Mouse (Mus musculus): ENCODE measurements at regions not wholly inside any gene's neighbourhood (a gene's known extent, or its start where the extent isn't known, plus 50 kb on each side); places are given as distances from the start of the nearest gene placed in this dataset.

GRCm38 (mm10) chr13:90280976-90281375 lies 191.6 kb upstream of the Xrcc4 start:
- no peak for TF ChIP-seq MAX (IDR thresholded peaks at IDR 0.05)
- no peak for TF ChIP-seq CEBPB (IDR thresholded peaks at IDR 0.05; ENCODE audit: low read depth)
- no peak for TF ChIP-seq MYOG (IDR thresholded peaks at IDR 0.05; ENCODE audit: control insufficient read depth, extremely low read depth, insufficient read length)
- TF ChIP-seq CTCF (IDR thresholded peaks at IDR 0.05; ENCODE audit: control insufficient read depth, insufficient read depth, insufficient read length): no peak
- TF ChIP-seq MYOD1 (IDR thresholded peaks at IDR 0.05; ENCODE audit: control insufficient read depth, insufficient read length, low read depth): no peak
- no peak for TF ChIP-seq USF1 (IDR thresholded peaks at IDR 0.05; ENCODE audit: low read depth)
- no peak for TF ChIP-seq FOSL1 (IDR thresholded peaks at IDR 0.05; ENCODE audit: insufficient read depth, low read length, poor library complexity, severe bottlenecking)
- Histone ChIP-seq H3K27me3 (ENCODE audit: control insufficient read depth, insufficient read depth, insufficient read length) (no peaks in the 10 kb centered on the region), H3K79me2 (ENCODE audit: control insufficient read depth, insufficient read depth) (no peaks in the 10 kb centered on the region), H3K4me3 (ENCODE audit: insufficient read depth, poor library complexity, severe bottlenecking) (no peak overlapping the region), H3K79me3 (ENCODE audit: low read depth) (no peaks in the 10 kb centered on the region), H3K36me3 (ENCODE audit: control insufficient read depth, insufficient read depth) (no peaks in the 10 kb centered on the region), H3ac (ENCODE audit: control insufficient read depth, insufficient read length, low read depth) (no peak overlapping the region)

- TF ChIP-seq MYOD1 (IDR thresholded peaks at IDR 0.05; ENCODE audit: control insufficient read depth, insufficient read length, low read depth) (no peak), CTCF (IDR thresholded peaks at IDR 0.05; ENCODE audit: control insufficient read depth, insufficient read depth, insufficient read length) (no peak), CEBPB (IDR thresholded peaks at IDR 0.05; ENCODE audit: low read depth) (no peak), FOSL1 (IDR thresholded peaks at IDR 0.05; ENCODE audit: insufficient read depth, low read length, poor library complexity, severe bottlenecking) (no peak), MYOG (IDR thresholded peaks at IDR 0.05; ENCODE audit: control insufficient read depth, extremely low read depth, insufficient read length) (no peak), USF1 (IDR thresholded peaks at IDR 0.05; ENCODE audit: low read depth) (no peak), MAX (IDR thresholded peaks at IDR 0.05) (no peak)
- Histone ChIP-seq H3K79me3 (ENCODE audit: low read depth) (no peaks in the 10 kb centered on the region), H3K79me2 (ENCODE audit: control insufficient read depth, insufficient read depth) (no peaks in the 10 kb centered on the region)
Measured at GRCm38 (mm10) chr13:90279786-90280382, 190.5 kb upstream of the Xrcc4 start.

GRCm38 (mm10) chr13:90279355-90279754 lies 189.9 kb upstream of the Xrcc4 start:
- Histone ChIP-seq H3K79me2 (ENCODE audit: control insufficient read depth, insufficient read depth) (no peaks in the 10 kb centered on the region), H3ac (ENCODE audit: control insufficient read depth, insufficient read length, low read depth) (no peak overlapping the region), H3K27me3 (ENCODE audit: control insufficient read depth, insufficient read depth, insufficient read length) (no peaks in the 10 kb centered on the region), H3K36me3 (ENCODE audit: control insufficient read depth, insufficient read depth) (no peaks in the 10 kb centered on the region), H3K79me3 (ENCODE audit: low read depth) (no peaks in the 10 kb centered on the region), H3K4me3 (ENCODE audit: insufficient read depth, poor library complexity, severe bottlenecking) (no peak overlapping the region)
- no peak for TF ChIP-seq FOSL1 (IDR thresholded peaks at IDR 0.05; ENCODE audit: insufficient read depth, low read length, poor library complexity, severe bottlenecking)
- no peak for TF ChIP-seq MAX (IDR thresholded peaks at IDR 0.05)
- no peak for TF ChIP-seq CTCF (IDR thresholded peaks at IDR 0.05; ENCODE audit: control insufficient read depth, insufficient read depth, insufficient read length)
- no peak for TF ChIP-seq MYOD1 (IDR thresholded peaks at IDR 0.05; ENCODE audit: control insufficient read depth, insufficient read length, low read depth)
- TF ChIP-seq USF1 (IDR thresholded peaks at IDR 0.05; ENCODE audit: low read depth): no peak
- no peak for TF ChIP-seq MYOG (IDR thresholded peaks at IDR 0.05; ENCODE audit: control insufficient read depth, extremely low read depth, insufficient read length)
- TF ChIP-seq CEBPB (IDR thresholded peaks at IDR 0.05; ENCODE audit: low read depth): no peak

More at GRCm38 (mm10) chr13:90279786-90280382, 190.5 kb upstream of the Xrcc4 start:
- Histone ChIP-seq H3K36me3 (ENCODE audit: control insufficient read depth, insufficient read depth) (no peaks in the 10 kb centered on the region), H3ac (ENCODE audit: control insufficient read depth, insufficient read length, low read depth) (no peak overlapping the region), H3K4me3 (ENCODE audit: insufficient read depth, poor library complexity, severe bottlenecking) (no peak overlapping the region), H3K27me3 (ENCODE audit: control insufficient read depth, insufficient read depth, insufficient read length) (no peaks in the 10 kb centered on the region)

- no peaks in the 10 kb centered on the region for H3K79me3 ChIP-seq (ENCODE audit: low read depth)
- no peaks in the 10 kb centered on the region for H3K27me3 ChIP-seq (ENCODE audit: control insufficient read depth, insufficient read depth, insufficient read length)
- no peaks in the 10 kb centered on the region for H3K36me3 ChIP-seq (ENCODE audit: control insufficient read depth, insufficient read depth)
- no peak overlapping the region for H3ac ChIP-seq (ENCODE audit: control insufficient read depth, insufficient read length, low read depth)
- TF ChIP-seq USF1 (IDR thresholded peaks at IDR 0.05; ENCODE audit: low read depth) (no peak), MYOD1 (IDR thresholded peaks at IDR 0.05; ENCODE audit: control insufficient read depth, insufficient read length, low read depth) (no peak), MYOG (IDR thresholded peaks at IDR 0.05; ENCODE audit: control insufficient read depth, extremely low read depth, insufficient read length) (no peak), CEBPB (IDR thresholded peaks at IDR 0.05; ENCODE audit: low read depth) (no peak), CTCF (IDR thresholded peaks at IDR 0.05; ENCODE audit: control insufficient read depth, insufficient read depth, insufficient read length) (no peak), MAX (IDR thresholded peaks at IDR 0.05) (no peak), FOSL1 (IDR thresholded peaks at IDR 0.05; ENCODE audit: insufficient read depth, low read length, poor library complexity, severe bottlenecking) (no peak)
- no peaks in the 10 kb centered on the region for H3K79me2 ChIP-seq (ENCODE audit: control insufficient read depth, insufficient read depth)
- no peak overlapping the region for H3K4me3 ChIP-seq (ENCODE audit: insufficient read depth, poor library complexity, severe bottlenecking)
Measured at GRCm38 (mm10) chr13:90259071-90259742, 169.8 kb upstream of the Xrcc4 start.

- H3K79me2 ChIP-seq (ENCODE audit: control insufficient read depth, insufficient read depth): no peaks in the 10 kb centered on the region
- no peaks in the 10 kb centered on the region for H3K79me3 ChIP-seq (ENCODE audit: low read depth)
- H3K27me3 ChIP-seq (ENCODE audit: control insufficient read depth, insufficient read depth, insufficient read length): no peaks in the 10 kb centered on the region
- no peak overlapping the region for H3K4me3 ChIP-seq (ENCODE audit: insufficient read depth, poor library complexity, severe bottlenecking)
- no peaks in the 10 kb centered on the region for H3K36me3 ChIP-seq (ENCODE audit: control insufficient read depth, insufficient read depth)
- TF ChIP-seq MYOD1 (IDR thresholded peaks at IDR 0.05; ENCODE audit: control insufficient read depth, insufficient read length, low read depth): no peak
- TF ChIP-seq MYOG (IDR thresholded peaks at IDR 0.05; ENCODE audit: control insufficient read depth, extremely low read depth, insufficient read length): no peak
- TF ChIP-seq MAX (IDR thresholded peaks at IDR 0.05): no peak
- no peak for TF ChIP-seq USF1 (IDR thresholded peaks at IDR 0.05; ENCODE audit: low read depth)
- no peak for TF ChIP-seq CTCF (IDR thresholded peaks at IDR 0.05; ENCODE audit: control insufficient read depth, insufficient read depth, insufficient read length)
- TF ChIP-seq CEBPB (IDR thresholded peaks at IDR 0.05; ENCODE audit: low read depth): no peak
- TF ChIP-seq FOSL1 (IDR thresholded peaks at IDR 0.05; ENCODE audit: insufficient read depth, low read length, poor library complexity, severe bottlenecking): no peak
- H3ac ChIP-seq (ENCODE audit: control insufficient read depth, insufficient read length, low read depth): no peak overlapping the region
Measured at GRCm38 (mm10) chr13:90252981-90253380, 163.6 kb upstream of the Xrcc4 start.
